Mouse (Mus musculus): ENCODE data around the gene Cyba. TPM values are rescaled to one million over a fixed set of nuclear protein-coding genes. Genes with fewer than 3 reads are reported as not detected.
A peak's percentile ranks its signal among the peaks of the same experiment; 100 is the strongest.

The Cyba gene
- total RNA-seq (2021): 1 to 10 TPM; 7.6 to 8.9 TPM
- long read RNA-seq, experiment 1, transcript Cyba-201 (6 exons, 744 nt): major isoform, 14 of 15 reads
- long read RNA-seq, experiment 1, partial matches to known transcripts: 1 of 15 reads
- long read RNA-seq, experiment 1, other reads (novel, unspliced or antisense): 0 of 15 reads
- long read RNA-seq, experiment 2, transcript Cyba-201 (6 exons, 744 nt): major isoform, 20 of 26 reads
- long read RNA-seq, experiment 2, partial matches to known transcripts: 5 of 26 reads
- long read RNA-seq, experiment 2, other reads (novel, unspliced or antisense): 1 of 26 reads

DNA sequence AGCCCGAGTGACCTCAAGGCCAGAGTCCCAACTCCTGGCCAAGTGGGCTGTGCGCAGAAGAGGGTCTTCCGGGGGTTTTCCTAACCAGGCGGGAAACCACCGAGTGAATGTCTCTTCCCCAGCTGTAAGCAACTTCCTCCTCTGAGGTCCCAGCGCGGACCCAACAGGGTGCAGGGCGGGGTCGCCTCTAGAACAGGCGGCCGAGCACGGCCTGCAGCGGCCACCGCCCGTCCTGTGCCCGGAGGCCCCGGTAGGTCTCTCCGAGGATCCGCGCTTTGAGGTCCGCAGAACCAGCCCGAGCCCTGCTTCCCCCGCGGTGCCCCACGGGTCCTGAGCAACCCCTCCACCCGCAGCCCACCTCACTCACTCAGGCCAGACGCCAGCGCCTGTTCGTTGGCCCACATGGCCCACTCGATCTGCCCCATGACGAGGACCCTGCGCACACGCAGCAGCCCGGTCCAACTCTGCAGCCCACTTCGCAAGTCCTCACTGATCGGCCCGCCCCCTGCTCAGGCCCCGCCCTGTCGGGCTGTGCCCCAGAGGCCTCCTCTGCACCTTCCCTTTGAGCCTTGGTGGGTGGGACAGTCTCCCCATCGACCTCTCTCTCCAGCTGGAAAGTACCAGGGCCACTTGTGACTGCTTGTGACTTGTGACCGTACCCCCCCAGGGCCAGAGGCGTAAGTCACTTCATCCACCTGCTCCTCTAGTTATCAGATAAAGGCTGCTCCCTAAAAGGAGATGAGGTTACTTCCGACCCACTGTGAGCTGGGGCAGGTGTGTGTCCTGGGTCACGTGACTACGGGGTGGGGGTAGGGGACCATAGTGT is at the start of gene Cyba:
TSS of gene Cyba (minus strand) at position 488 of the 826 bp plus-strand sequence.
- DNase-seq: peak; percentile 79

DNA sequence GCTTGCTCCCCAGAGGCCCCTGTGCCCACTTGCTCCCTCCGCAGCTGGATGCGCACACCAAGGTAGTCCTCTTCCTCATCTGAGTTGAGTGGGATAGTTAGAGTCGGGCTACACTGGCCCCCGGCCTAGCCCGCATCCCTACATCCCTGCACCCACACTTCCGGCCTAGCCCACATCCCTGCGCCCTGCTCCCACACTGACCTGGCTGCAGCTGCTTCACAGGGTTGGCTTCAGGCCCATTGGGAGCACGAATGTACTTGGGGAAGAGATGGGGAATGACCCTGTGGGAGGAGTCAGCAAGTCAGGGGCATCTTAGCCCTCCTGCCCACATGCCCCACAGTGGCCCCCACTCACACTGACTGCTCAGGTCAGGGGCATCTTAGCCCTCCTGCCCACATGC is 49.7 kb upstream of the Cyba start:
- DNase-seq: no peak

DNA sequence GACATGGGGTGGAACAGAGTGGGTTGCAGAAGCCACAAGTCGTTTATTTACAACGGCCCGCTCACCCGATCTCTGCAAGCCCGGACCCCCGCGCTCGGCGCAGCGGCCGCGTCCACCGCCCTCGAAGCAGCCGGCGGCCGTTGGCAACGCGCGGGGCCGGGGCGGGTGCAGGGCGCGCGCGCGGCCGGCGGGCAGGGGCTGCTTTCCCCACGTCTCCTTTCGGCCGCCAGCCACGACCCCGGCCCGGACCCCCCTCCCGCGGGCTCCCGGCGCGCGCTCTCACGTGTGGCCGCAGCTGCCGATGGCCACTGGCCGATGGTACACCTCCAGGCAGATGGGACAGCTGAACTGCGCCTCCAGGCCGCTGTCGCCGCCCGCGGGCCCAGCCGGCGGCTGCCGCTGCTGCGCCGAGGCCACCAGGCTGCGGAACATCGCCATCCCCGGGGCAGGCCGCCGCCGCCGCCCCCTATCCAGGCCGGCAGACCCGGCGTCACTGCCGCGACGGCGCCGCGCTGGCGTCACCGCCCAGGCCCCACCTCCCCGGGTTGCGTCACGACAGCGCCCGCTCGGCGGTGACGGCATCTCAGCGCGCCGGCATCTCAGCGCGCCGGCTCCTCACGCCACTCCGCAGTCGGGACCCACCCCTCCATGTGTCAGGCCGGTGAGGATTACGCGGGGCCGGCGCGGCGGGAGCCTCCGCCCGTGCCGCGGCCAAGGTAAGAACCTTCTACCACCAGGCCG is 43.0 kb upstream of the Cyba start, which contains the start of the genes Rnf166 and Ctu2:
TSS of gene Rnf166 (minus strand) at position 485 of the 741 bp plus-strand sequence.
TSS of gene Ctu2 (plus strand) at position 564 of the 741 bp plus-strand sequence.
- DNase-seq: peak; percentile 93

DNA sequence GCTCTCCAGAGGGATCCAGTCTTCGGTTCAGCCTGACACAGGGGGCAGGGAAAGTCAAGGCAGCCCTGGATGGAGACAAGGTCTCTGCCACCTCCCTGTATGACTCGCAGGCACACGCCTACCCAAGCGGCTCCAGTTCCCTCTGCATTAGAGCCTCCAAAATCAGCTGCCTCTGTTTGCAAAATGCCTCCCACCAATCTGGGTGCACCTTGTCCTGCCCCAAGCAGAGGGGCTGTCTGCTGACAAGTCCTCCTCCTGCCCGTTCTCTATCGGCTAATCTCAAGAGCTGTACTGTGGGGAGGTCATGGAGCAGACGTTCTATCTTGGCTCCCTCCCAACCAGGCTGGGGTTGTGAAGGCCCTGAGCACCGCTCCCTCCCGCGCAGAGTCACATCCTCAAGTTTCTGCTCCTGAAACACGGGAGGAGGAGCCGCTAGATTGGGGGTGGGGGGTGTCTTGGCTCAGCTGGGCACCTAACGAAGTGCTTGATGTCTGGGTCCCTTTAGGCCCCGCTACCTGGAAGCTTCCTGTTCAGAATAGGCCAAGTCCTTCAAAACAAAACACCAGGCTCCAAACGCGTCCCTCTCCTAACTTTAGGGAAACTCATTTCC is 42.3 kb upstream of the Cyba start:
- peak; percentile 25 for DNase-seq

DNA sequence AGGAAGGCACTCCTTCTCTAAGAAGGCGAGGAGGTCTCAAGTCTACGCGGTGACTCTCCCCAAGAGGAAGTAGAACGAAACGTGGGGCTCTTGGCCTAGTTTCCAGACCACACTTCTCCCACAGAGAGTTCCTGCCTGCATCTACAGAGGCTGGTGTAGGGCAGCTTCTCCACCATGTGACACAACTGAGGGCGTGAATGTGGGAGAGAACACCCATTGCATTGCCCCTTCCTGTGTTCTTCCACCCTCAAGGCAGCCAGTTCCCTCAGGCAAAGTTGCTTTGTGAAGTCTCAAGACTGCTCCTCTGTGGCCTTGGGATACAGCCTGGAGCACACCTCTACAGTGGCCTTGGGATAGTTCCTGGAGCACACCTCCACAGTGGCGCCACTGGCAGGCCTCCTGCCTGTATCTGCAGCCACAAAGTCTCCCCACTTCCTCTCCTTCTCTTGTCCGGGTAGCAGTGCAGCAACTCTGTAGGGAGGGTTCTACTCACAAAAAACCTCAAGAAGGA is 41.2 kb upstream of the Cyba start:
- DNase-seq: no peak

DNA sequence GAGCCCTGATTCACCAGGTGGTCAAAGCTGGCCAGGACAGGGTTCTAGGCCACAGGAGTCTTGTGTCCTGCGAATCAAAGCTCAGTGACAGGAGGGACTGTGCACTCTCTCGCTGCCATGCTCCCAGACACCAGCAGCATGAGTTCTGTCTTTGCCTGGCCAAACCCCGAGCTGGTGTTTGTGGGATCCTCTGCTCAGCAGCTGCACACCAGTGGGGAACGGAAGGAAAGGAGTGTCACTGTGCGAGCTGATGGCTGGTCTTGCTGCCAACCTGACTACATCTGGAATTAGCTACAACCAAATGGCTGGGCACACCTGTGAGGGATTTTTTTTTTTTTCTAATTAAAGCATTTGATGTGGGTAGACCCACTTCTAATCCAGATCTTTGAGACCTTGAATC is 38.0 kb upstream of the Cyba start:
- DNase-seq: no peak

DNA sequence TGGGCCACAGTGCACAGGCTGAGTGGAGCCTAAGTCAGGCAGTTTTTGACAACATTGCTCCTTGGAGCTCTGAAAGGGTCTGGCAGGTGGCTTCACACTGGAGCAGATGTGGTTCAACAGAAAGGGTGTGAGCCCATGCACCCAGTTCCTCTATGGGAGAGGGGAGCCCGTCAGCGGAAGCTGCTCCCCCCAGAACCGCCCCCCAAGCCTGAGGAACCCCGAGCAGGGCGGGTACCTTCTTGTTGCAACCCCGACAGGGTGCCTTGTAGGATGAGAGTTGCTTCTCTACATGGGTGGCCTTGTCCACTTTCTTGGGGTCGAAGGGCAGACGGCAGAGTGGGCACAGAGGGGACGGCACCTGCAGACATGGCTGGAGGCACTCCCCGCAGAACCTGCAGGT is 37.2 kb upstream of the Cyba start:
- no peak for DNase-seq

DNA sequence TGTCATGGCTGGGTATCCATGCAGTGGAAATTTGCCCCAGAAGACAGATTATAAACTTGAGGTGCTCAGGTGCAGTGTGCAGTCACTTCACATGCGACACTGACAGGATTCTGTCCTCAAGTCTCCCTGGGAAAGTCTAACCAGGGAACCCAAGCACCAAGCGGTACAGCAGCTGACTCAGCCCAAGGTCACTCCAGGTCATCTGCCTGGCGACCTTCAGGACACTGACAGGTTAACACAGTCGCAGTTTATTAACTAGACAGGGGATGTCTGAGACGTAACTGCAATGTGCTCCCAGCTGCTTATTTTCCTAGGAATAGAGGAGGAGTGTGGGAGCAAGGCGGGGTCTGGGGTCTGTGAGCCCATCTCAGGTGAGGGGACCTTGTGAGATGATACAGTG is 36.7 kb upstream of the Cyba start:
- DNase-seq: no peak

DNA sequence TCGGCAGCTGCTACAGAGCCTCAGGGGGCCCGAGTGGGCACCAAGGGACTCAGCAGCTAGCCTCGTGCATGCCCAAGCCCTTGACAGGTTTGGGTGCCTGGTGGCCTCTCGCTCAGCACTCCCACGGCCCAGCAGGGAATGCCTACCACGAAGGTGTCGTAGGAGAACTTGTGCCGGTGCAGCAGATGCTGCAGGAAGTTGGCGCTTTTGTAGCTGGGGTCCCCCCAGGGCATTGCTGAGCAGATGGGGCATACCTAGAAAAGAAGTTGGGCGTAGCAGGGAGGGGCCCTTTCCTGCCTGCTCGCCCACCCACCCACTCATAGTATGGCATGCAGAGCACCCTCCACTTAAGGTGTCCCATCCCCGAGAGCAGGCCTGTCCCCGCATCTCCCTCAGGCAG is 35.1 kb upstream of the Cyba start:
- no peak for DNase-seq

DNA sequence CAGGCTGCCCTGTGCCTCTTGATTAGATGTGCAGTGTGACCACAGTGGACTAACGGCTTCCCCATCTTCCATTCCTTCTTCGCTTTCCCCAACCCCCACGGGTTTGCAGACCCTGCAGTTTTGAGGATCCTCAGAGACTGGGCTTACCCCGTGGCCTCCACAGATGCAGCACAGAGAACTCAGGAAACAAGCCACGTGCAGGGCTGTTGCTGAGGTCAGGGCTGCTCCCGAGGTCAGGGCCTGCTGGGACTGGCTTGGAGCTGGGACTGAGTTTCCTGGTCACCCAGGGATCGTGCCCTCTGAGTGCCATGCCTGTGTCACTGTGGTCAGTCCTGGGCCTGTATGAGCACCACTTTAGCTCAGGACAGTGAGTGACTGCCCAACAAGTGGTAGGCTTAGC is 32.3 kb upstream of the Cyba start:
- DNase-seq: no peak

DNA sequence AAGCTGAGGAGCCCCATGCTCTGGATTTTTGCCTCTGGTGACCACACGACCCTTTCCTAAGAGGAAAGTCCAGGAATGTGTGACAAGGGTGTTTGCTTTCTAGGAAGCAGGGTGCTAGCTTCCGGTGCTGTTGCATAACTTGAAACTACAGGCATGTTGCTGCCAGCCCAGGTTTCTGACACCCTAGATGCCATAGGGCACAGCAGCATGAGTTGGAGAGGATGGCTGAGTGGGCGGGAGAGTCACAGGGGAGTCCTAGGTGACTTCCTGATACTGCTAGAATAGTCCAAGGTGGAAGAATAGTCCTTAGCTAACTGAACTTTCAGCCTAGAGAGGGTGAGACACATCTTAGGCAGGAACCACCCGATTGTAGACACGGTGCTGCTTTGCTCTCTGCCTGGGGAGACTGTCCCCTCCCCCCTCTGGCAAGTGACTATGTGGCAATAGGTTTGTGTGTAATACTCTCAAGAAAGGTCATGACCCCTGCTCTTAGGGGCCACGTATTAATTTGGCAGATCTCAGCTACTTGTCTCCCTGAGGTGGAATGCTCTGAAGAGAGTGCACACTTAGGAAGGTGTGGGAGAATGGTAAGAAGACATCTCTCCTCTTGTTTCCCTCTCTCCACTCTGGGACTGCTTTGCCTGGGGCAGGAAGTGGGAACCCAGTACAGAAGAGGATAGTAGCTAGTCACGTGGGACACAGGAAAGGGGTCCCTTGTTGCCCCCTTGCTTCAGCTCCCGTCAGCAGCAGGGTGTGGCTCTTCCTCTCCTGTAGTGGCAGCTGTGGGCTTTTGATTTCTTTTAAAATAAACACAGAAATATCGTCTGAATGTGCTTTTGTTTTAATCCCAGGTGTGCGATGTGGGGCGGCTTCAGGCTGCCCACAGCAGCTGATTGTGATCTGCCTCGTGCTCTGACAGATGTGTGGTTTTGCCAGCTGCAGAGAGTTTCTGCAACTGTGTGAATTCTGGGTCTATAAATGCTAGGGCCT is 31.2 kb upstream of the Cyba start:
- no peak for DNase-seq

DNA sequence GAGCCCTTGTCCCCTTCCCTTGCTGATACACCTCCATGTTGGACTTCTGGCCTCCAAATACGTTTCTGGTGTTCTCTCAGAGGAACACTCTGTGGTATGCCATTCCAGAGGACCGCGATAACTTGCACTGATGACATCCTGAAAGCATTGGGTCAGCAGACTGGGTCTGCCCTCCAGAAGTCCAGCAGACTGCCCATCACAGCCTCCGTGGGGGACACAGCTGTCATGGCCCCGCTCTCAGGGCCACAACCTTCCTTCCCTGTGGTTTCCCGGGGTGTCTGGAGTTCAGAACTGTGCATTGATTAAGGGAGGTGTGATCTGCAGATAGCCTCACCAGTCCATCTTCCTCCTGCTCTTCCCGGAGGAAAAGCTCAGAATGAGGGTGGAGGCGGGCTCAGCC is 29.8 kb upstream of the Cyba start:
- no peak for DNase-seq

DNA sequence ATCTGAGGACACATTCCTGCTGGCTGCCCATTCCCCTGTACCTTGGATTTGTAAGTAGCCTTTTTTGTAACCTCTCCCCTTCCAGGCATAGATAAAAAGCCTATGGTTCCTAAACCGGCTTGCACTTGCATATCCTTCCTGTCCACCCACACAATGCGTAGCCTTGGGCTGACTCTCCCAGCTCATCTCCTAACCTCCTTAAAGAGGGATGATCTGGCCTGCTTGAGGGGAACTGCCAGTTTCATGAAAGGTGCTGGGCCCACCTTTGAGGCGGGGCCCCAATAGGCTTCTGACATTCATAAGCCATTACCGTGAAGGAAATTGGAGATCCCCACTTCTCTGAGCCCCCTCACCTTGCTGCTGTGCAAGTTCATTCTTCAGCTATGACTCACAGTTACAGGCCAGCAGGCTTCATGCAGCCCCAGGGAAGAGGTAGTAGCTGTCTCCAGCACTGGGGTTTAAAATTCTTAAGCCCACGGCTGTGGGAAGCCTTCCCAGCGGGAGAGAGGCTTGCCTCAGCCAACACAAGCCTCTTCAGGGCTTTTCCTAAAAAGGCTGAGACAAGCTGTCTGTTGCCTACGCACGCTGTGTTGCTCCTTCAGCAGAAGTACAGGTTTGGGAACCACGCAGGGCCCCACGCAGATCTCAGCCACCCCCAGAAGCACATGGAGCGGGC is 28.9 kb upstream of the Cyba start:
- DNase-seq: no peak

DNA sequence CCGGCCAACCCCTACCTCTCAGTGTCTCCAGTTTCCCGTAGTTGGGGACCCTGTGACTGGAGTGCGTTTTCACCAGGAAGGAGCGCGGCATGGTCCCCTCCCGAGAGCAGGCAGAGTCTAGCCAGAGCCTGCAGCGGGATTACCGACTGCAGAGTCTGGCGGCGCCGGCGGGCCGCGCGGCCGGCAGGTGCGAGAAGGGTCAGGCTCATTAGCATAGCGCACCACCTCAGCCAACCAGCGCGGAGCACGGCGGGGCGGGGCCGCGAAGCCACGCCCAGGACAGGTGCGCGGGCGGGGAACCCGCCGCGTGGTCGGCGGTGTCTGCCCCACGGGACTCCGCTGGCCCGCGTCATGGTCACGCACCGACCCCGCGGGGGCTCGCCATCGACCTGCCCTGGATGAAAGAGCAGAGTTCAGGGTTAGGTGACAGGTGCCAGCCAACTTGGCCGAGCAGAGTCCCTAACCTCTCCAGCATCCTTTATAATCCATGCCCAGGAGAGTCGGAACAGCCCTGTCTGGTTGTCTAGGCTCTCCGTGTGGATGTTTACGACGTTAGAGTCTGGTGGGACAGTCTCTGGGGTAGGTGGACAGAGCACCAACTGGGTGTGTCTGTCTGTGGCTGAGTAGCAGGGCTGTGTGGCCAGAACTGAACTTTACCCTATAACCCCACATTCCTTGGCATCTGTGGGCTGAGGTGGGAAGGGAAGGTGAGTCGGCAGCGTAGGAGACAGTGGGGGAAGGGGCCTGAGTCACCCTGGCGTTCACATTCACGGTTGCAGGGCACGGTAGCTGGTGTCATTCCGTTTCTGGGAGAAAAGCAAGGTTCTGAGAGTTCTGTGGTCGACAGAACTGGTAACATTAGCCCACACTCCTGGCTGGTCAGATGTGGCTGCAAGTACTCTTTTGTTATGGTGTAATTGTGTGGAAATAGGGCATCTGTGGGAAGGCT is 28.1 kb upstream of the Cyba start, which contains the start of gene Snai3:
TSS of gene Snai3 (minus strand) at position 210 of the 949 bp plus-strand sequence.
- DNase-seq: peak; percentile 78

DNA sequence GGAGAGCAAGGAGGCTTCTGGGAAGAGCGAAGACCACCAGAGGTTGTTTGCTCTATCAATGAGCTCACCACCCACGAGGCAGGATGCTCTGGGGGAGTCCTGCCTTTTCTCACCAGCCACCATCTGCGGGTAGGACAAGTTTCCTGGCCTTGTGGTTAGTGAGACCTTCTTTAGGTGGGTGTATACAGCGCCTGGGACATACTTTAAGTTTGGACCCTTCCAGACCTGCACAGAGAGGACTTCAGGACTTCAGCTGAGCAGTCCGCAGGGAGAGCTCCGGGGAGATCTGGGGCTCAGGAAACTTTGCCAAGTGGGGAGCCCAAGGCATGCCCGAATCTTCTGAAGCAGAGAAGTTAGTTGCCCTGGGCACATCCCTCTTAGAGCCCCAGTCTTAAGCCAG is 27.3 kb upstream of the Cyba start:
- DNase-seq: no peak

DNA sequence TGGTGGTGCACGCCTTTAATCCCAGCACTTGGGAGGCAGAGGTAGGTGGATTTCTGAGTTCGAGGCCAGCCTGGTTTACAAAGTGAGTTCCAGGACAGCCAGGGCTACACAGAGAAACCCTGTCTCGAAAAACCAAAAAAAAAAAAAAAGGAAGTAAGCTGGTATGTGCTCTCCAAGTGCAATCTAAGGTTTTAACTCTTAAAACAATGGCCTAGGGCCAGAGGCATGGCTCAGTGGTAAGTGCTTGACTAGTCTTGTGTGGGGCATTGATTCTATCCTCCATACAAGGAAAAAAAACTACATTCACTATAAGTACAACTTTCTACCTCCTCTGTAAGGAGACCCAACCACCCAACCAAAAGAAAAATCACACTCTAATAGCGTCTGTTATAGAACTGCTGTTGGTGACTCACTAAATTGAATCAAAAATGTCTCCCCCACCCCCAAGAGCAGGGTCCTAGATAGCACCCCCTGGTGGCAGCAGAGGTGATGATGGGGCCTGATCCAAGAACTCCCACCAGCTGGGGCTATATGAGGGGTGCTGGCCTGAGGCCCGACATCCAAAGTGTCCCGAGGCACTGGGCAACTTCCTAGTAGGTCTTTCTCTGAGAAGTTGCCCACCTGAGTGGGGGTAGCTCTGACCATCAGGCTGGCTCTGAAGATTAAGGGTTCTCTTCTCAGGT is 26.6 kb upstream of the Cyba start:
- DNase-seq: no peak

DNA sequence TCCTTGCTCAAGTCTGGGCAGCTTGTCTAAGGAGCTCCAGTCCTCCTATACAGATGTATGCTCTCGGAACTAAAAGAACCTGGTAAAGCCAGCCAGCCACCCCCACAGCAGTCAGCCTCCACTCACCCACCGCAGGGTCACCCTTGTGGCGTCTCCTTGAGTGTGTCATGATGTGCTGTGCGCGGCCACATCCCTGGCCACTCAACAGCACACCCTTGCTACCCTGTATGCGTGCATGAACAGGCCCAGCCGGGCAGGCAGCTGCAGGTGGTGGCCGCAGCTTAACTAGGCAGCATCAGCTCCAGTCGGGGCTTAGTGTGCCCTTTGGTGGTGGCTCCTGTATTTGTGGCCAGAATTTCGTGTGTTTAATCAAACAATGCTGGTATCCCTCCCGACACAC is 24.4 kb upstream of the Cyba start:
- no peak for DNase-seq

DNA sequence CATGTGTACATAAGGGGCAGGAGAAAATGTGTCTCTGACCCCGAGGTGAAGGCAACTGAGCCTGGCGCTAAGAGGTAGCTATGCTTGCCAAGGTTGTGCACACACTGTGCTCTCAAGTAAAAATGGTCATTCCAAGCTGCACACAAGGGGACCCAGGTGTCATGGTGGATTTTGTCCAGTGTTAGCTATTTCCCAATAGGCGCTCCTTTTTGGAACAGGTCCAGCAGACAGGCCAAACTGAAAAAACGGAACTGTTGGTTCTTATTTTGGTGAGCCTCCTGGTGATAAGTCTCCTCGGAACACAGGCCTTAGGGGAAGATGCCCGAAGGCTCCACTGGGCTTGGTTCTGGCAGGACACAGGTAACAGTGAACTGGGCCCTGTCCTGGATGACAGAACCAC is 21.7 kb upstream of the Cyba start:
- DNase-seq: no peak

Data from gastrocnemius, postnatal 25 days (tissue).